Mouse (Mus musculus) intestine, embryonic 16.5 days (tissue): ENCODE data around the gene Spaca3. TPM values are rescaled to one million over a fixed set of nuclear protein-coding genes. Genes with fewer than 3 reads are reported as not detected.

Experiments used
- ATAC-seq: fragments of 200-750 bp; cut with Nextera tagmentation; 2 replicates; pipeline ENCODE4 v1.8.0; 2017; ENCODE audit warnings: moderate TSS enrichment, moderate library complexity
- H3K27ac ChIP-seq: fragments of 300-500 bp; sonication (generic); 2 replicates; pipeline ENCODE4 v1.5.1; 2014; ENCODE audit warnings: mild to moderate bottlenecking, low read length
- H3K27me3 ChIP-seq: fragments of 300-500 bp; sonication (generic); replicated peaks from 2 replicates; pipeline ENCODE4 v1.6.1; 2014; ENCODE audit warnings: low read length, control low read depth, mixed read lengths; ENCODE audit not compliant: control insufficient read depth, insufficient read depth
- H3K36me3 ChIP-seq: fragments of 300-500 bp; sonication (generic); 2 replicates; pipeline ENCODE4 v1.6.1; 2014; ENCODE audit warnings: low read length, control low read depth; ENCODE audit not compliant: control insufficient read depth, insufficient read depth
- H3K4me1 ChIP-seq: fragments of 300-500 bp; sonication (generic); 2 replicates; pipeline ENCODE4 v1.6.1; 2014; ENCODE audit warnings: low read length, control low read depth, mixed read lengths; ENCODE audit not compliant: control insufficient read depth, insufficient read depth
- H3K4me2 ChIP-seq: fragments of 300-500 bp; sonication (generic); 2 replicates; pipeline ENCODE4 v1.6.1; 2014; ENCODE audit warnings: low read depth, low read length, control low read depth
- H3K4me3 ChIP-seq: fragments of 300-500 bp; sonication (generic); 2 replicates; pipeline ENCODE4 v1.5.1; 2014; ENCODE audit warnings: mild to moderate bottlenecking, low read length
- H3K9ac ChIP-seq: fragments of 300-500 bp; sonication (generic); 2 replicates; pipeline ENCODE4 v1.6.1; 2014; ENCODE audit warnings: low read depth, low read length
- H3K9me3 ChIP-seq: fragments of 300-500 bp; sonication (generic); 2 replicates; pipeline ENCODE4 v1.6.1; 2016; ENCODE audit warnings: low read length, control low read depth; ENCODE audit not compliant: control insufficient read depth
- WGBS: fragments of 180-500 bp; shearing (Covaris S2); extraction: QIAGEN DNeasy Blood & Tissue Kit; methylation state at CpG from one replicate; pipeline ENCODE4 v1.1.7; 2014; 5-methylcytosine and 5-hydroxymethylcytosine counted together
- polyA plus RNA-seq: library from polyadenylated mRNA; unstranded; fragments of >200 nt; fragmentation: Nextera tagmentation; extraction: Ambion mirVana; gene quantifications from 2 replicates; pipeline ENCODE4 v1.2.1, GENCODE M21; 2015

Gene Spaca3
- polyA plus RNA-seq, 1 experiment from 2014 or later, result not detected

GRCm38 (mm10) chr11:80884521-80885231 lies 26.5 kb downstream of the Spaca3 start:
- H3K27ac ChIP-seq, result no peak overlapping the region
- no peak overlapping the region for H3K4me3 ChIP-seq
- no peak for ATAC-seq
- H3K27me3 ChIP-seq, result 0 out of 2 replicates have a peak, but pooled peaks cover 4% of the 10 kb centered on the region
- H3K9me3 ChIP-seq, result no peaks in the 10 kb centered on the region
- H3K4me2 ChIP-seq, result no peak overlapping the region
- H3K36me3 ChIP-seq, result no peaks in the 10 kb centered on the region
- no peak overlapping the region for H3K9ac ChIP-seq
- no peaks in the 10 kb centered on the region for H3K4me1 ChIP-seq
- WGBS, result 80% methylated on average over 6 of the region's 6 CpGs

GRCm38 (mm10) chr11:80886365-80886764 lies 28.2 kb downstream of the Spaca3 start:
- no peaks in the 10 kb centered on the region for H3K9me3 ChIP-seq
- no peak overlapping the region for H3K27ac ChIP-seq
- no peaks in the 10 kb centered on the region for H3K36me3 ChIP-seq
- no peaks in the 10 kb centered on the region for H3K4me1 ChIP-seq
- ATAC-seq, result no peak
- H3K27me3 ChIP-seq, result peaks cover 4% of the 10 kb centered on the region; the same call in 1 of the 2 replicates
- H3K4me2 ChIP-seq, result no peak overlapping the region
- 71% methylated on average over 7 of the region's 7 CpGs for WGBS
- no peak overlapping the region for H3K9ac ChIP-seq
- H3K4me3 ChIP-seq, result no peak overlapping the region

- H3K4me3 ChIP-seq, result no peak overlapping the region
- no peak for ATAC-seq
- no peak overlapping the region for H3K4me2 ChIP-seq
- no peaks in the 10 kb centered on the region for H3K36me3 ChIP-seq
- no peak overlapping the region for H3K27ac ChIP-seq
- H3K9me3 ChIP-seq, result no peaks in the 10 kb centered on the region
- 70% methylated on average over 3 of the region's 3 CpGs for WGBS
- no peaks in the 10 kb centered on the region for H3K4me1 ChIP-seq
- H3K9ac ChIP-seq, result no peak overlapping the region
- H3K27me3 ChIP-seq, result peaks cover 4% of the 10 kb centered on the region; the same call in 1 of the 2 replicates
Observed at GRCm38 (mm10) chr11:80887021-80887420, 28.9 kb downstream of the Spaca3 start.

GRCm38 (mm10) chr11:80889336-80890063 lies 31.3 kb downstream of the Spaca3 start:
- no peak for ATAC-seq
- Histone ChIP-seq H3K9ac (no peak overlapping the region), H3K4me1 (no peaks in the 10 kb centered on the region), H3K27me3 (peaks cover 4% of the 10 kb centered on the region; the same call in 1 of the 2 replicates), H3K4me3 (no peak overlapping the region), H3K27ac (no peak overlapping the region), H3K4me2 (no peak overlapping the region), H3K36me3 (no peaks in the 10 kb centered on the region), H3K9me3 (no peaks in the 10 kb centered on the region)
- 16% methylated on average over 7 of the region's 7 CpGs for WGBS

DNA sequence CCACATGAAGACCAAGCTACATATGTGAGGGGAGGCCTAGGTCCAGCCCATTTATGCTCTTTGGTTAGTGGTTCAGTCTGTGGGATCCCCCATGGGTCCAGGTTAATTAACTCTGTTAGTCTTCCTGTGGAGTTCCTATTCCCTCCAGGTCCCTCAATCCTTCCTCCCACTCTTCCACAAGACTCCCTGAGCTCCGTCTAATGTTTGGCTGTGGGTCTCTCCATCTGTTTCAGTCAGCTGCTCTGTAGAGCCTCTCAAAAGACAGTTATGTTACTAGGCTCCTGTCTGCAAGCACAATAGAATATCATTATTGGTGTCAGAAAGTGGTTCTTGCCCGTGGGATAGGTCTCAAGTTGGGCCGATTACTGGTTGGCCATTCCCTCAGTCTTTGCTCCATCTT lies 37.7 kb downstream of the Spaca3 start:
- Histone ChIP-seq H3K27me3 (no peaks in the 10 kb centered on the region; the same call in 1 of the 2 replicates), H3K9me3 (no peaks in the 10 kb centered on the region), H3K9ac (no peak overlapping the region), H3K4me1 (no peaks in the 10 kb centered on the region), H3K4me2 (no peak overlapping the region), H3K27ac (no peak overlapping the region), H3K4me3 (no peak overlapping the region), H3K36me3 (no peaks in the 10 kb centered on the region)
- ATAC-seq, result no peak
- WGBS, result 92% methylated on average over 3 of the region's 3 CpGs

GRCm38 (mm10) chr11:80900555-80900954 lies 42.4 kb downstream of the Spaca3 start:
- Histone ChIP-seq H3K27ac (no peak overlapping the region), H3K4me1 (no peaks in the 10 kb centered on the region), H3K9ac (no peak overlapping the region), H3K27me3 (no peaks in the 10 kb centered on the region), H3K4me2 (no peak overlapping the region), H3K4me3 (no peak overlapping the region), H3K9me3 (no peaks in the 10 kb centered on the region), H3K36me3 (no peaks in the 10 kb centered on the region)
- 81% methylated on average over 4 of the region's 4 CpGs for WGBS
- ATAC-seq, result no peak

- Histone ChIP-seq H3K4me1 (no peaks in the 10 kb centered on the region), H3K27ac (no peak overlapping the region), H3K36me3 (no peaks in the 10 kb centered on the region), H3K27me3 (no peaks in the 10 kb centered on the region), H3K9ac (no peak overlapping the region), H3K4me3 (no peak overlapping the region), H3K9me3 (no peaks in the 10 kb centered on the region), H3K4me2 (no peak overlapping the region)
- 51% methylated on average over 7 of the region's 7 CpGs for WGBS
- ATAC-seq, result no peak
Observed at GRCm38 (mm10) chr11:80902664-80903063, 44.5 kb downstream of the Spaca3 start.

GRCm38 (mm10) chr11:80903426-80903825 lies 45.3 kb downstream of the Spaca3 start:
- no peak overlapping the region for H3K27ac ChIP-seq
- H3K4me1 ChIP-seq, result no peaks in the 10 kb centered on the region
- no peaks in the 10 kb centered on the region for H3K36me3 ChIP-seq
- no peaks in the 10 kb centered on the region for H3K27me3 ChIP-seq
- no peak overlapping the region for H3K9ac ChIP-seq
- H3K4me3 ChIP-seq, result no peak overlapping the region
- no peak overlapping the region for H3K4me2 ChIP-seq
- H3K9me3 ChIP-seq, result no peaks in the 10 kb centered on the region
- 87% methylated on average over 10 of the region's 10 CpGs for WGBS
- ATAC-seq, result no peak

- Histone ChIP-seq H3K9me3 (no peaks in the 10 kb centered on the region), H3K9ac (no peak overlapping the region), H3K4me2 (no peak overlapping the region), H3K4me3 (no peak overlapping the region), H3K4me1 (no peaks in the 10 kb centered on the region), H3K36me3 (no peaks in the 10 kb centered on the region), H3K27ac (no peak overlapping the region), H3K27me3 (no peaks in the 10 kb centered on the region)
- 82% methylated on average over 2 of the region's 2 CpGs for WGBS
- no peak for ATAC-seq
Observed at GRCm38 (mm10) chr11:80904559-80904958, 46.4 kb downstream of the Spaca3 start.
